Mouse (Mus musculus) C2C12 (cell line): ENCODE results near the gene Smox.

Experiments used
- CEBPB ChIP-seq: IDR thresholded peaks from one replicate; pipeline ENCODE4 v1.6.1; 2011; ENCODE audit warnings: low read depth, mild to moderate bottlenecking, control low read depth, moderate library complexity
- CTCF ChIP-seq: IDR thresholded peaks from one replicate; pipeline ENCODE4 v1.5.1; 2011; ENCODE audit not compliant: control insufficient read depth, insufficient read depth, insufficient read length
- MAX ChIP-seq: IDR thresholded peaks from one replicate; pipeline ENCODE4 v1.6.1; 2011; ENCODE audit warnings: mild to moderate bottlenecking, control low read depth
- MYOG ChIP-seq: IDR thresholded peaks from one replicate; pipeline ENCODE4 v1.6.1; 2011; ENCODE audit not compliant: control insufficient read depth, insufficient read length; ENCODE audit errors: extremely low read depth

DNA sequence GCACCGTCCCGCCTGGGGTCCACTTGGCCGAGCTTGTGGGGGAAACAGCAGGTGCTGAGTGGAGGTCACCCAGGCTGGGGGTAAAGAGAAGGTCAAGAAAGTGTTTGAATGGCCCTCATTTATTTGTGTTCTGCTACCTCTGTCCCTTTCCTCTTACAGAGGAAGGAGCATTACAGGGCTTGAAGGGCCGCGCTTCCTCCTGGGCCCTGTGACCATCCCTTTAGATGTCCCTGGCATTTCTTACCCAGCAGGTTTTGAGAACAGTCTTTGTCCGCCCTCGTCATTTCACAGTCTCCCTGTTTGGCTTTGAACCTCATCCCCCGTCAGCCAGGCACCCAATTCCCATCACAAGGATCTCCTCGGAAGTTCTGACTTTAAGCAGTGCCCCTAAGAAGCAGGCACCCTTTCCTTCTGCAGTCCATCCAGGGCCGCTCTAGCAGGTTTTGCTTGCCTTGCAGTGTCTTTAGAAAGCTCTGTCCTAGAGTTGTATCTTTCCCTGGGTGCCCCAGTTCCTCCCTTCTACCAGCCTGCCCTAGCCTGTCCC, 1.4 kb downstream of the Smox start:
- no peak for TF ChIP-seq MAX
- TF ChIP-seq CEBPB = no peak
- no peak for TF ChIP-seq CTCF
- TF ChIP-seq MYOG = no peak
